Mouse (Mus musculus) layer of hippocampus, adult 11-12 months (tissue): ENCODE measurements around the gene Vmn1r181.
"Not testable (repeated sequence)": the region's sequence is repeated elsewhere in the genome, so short reads cannot be mapped to it uniquely, and the experiment has no call there.

ENCODE experiments used
- DNase-seq: peaks from one replicate; pipeline ENCODE4 v3.0.0; 2022; ENCODE audit warnings: low spot score

Gene Vmn1r181

GRCm38 (mm10) chr7:23974315-23974714 lies at the start of gene Vmn1r181:
Gene Vmn1r181, plus strand, starts transcription at chr7:23974615.
- not testable (repeated sequence) for DNase-seq

- no peak for DNase-seq
Observed at GRCm38 (mm10) chr7:23926678-23927077, 47.7 kb upstream of the Vmn1r181 start, which contains the start of gene Vmn1r179. Gene Vmn1r179, plus strand, starts transcription at chr7:23926978.

GRCm38 (mm10) chr7:23950332-23950731 lies 24.1 kb upstream of the Vmn1r181 start, which contains the start of gene Vmn1r180:
Gene Vmn1r180, plus strand, starts transcription at chr7:23950632.
- DNase-seq = no peak

- peak; percentile 13 for DNase-seq
Observed at GRCm38 (mm10) chr7:23968044-23968443, 6.4 kb upstream of the Vmn1r181 start.

DNA sequence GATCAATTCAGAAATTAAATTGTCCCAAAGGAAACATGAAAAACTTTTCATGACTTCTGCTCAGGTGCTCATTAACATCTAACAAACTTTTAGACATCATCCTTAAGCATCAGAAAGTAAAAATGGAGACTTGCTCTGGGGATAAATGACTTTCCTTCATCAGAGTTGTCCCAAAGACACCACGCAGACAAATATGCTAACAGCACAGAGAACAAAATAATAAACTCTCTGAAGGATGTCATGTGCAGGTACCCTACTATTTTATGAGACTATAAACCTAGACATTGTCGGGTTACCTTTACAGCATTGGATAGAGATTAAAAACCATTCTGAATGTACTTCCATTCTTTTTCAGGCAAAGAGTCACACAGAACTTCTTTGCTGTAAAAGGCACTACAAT lies 27.0 kb downstream of the Vmn1r181 start, which contains the start of gene V1rd19:
TSS of gene V1rd19 (plus strand) at position 301 of the 400 bp plus-strand sequence.
- DNase-seq = no peak
